Mouse (Mus musculus): ENCODE results near the gene Dock4. TPM values are rescaled to one million over a fixed set of nuclear protein-coding genes. Genes with fewer than 3 reads are reported as not detected.

Gene Dock4
- total RNA-seq, 2 experiments from 2014 or later: 0.17 to 0.19 TPM

Other genes starting within 250 kb of the Dock4 start
- gene Lsmem1, start 246.5 kb upstream of the Dock4 start, total RNA-seq (2015; ENCODE audit: low replicate concordance): not detected in 2 replicates
- not detected in 2 replicates for gene Lsmem1, start 246.5 kb upstream of the Dock4 start, total RNA-seq (2017; ENCODE audit: low replicate concordance)
- 11.7 and 90.9 TPM in 2 replicates for gene Ifrd1, start 197.4 kb upstream of the Dock4 start, total RNA-seq (2015; ENCODE audit: low replicate concordance)
- 15.4 and 19.7 TPM in 2 replicates for gene Ifrd1, start 197.4 kb upstream of the Dock4 start, total RNA-seq (2017; ENCODE audit: low replicate concordance)
- 2.3 and 9.0 TPM in 2 replicates for gene Zfp277, start 50 bp upstream of the Dock4 start, total RNA-seq (2015; ENCODE audit: low replicate concordance)
- 7.0 and 8.4 TPM in 2 replicates for gene Zfp277, start 50 bp upstream of the Dock4 start, total RNA-seq (2017; ENCODE audit: low replicate concordance)